Mouse (Mus musculus): ENCODE data around the gene Spag17. TPM values are rescaled to one million over a fixed set of nuclear protein-coding genes. Genes with fewer than 3 reads are reported as not detected.

Gene Spag17
- polyA plus RNA-seq, 1 experiment from 2014 or later = 0.13 TPM

- Histone ChIP-seq H3K9me3 (ENCODE audit: control insufficient read depth) (no peaks in the 10 kb centered on the region), H3K9ac (ENCODE audit: low read depth, low read length) (no peak overlapping the region), H3K4me3 (ENCODE audit: low read depth, low read length) (no peak overlapping the region), H3K27me3 (replicated peaks; ENCODE audit: control insufficient read depth, insufficient read depth, low read length) (no peaks in the 10 kb centered on the region), H3K4me2 (replicated peaks; ENCODE audit: low read depth) (no peak overlapping the region), H3K27ac (ENCODE audit: low read depth, low read length) (no peak overlapping the region), H3K36me3 (ENCODE audit: control insufficient read depth, insufficient read depth) (no peaks in the 10 kb centered on the region), H3K4me1 (replicated peaks; ENCODE audit: control insufficient read depth, insufficient read depth, low read length) (no peaks in the 10 kb centered on the region)
- no peak for TF ChIP-seq CTCF (IDR thresholded peaks at IDR 0.05; ENCODE audit: low read depth)
- WGBS = 68% methylated on average over 2 of the region's 2 CpGs
- no peak for ATAC-seq
These were observed 233.5 kb downstream of the Spag17 start for GRCm38 (mm10) chr3:100118681-100119080.

GRCm38 (mm10) chr3:100121961-100122360 is 236.8 kb downstream of the Spag17 start:
- WGBS = 55% methylated on average over 2 of the region's 2 CpGs
- no peaks in the 10 kb centered on the region for H3K9me3 ChIP-seq (ENCODE audit: control insufficient read depth)

GRCm38 (mm10) chr3:100122445-100122844 is 237.2 kb downstream of the Spag17 start:
- H3K27ac ChIP-seq (ENCODE audit: low read depth, low read length) = no peak overlapping the region
- ATAC-seq = no peak

More at GRCm38 (mm10) chr3:100121961-100122360, 236.8 kb downstream of the Spag17 start:
- no peaks in the 10 kb centered on the region for H3K36me3 ChIP-seq (ENCODE audit: control insufficient read depth, insufficient read depth)
- no peak overlapping the region for H3K9ac ChIP-seq (ENCODE audit: low read depth, low read length)
- H3K27ac ChIP-seq (ENCODE audit: low read depth, low read length) = no peak overlapping the region
- TF ChIP-seq CTCF (IDR thresholded peaks at IDR 0.05; ENCODE audit: low read depth) = no peak
- no peaks in the 10 kb centered on the region for H3K27me3 ChIP-seq (replicated peaks; ENCODE audit: control insufficient read depth, insufficient read depth, low read length)
- ATAC-seq = no peak
- H3K4me1 ChIP-seq (replicated peaks; ENCODE audit: control insufficient read depth, insufficient read depth, low read length) = no peaks in the 10 kb centered on the region
- H3K4me2 ChIP-seq (replicated peaks; ENCODE audit: low read depth) = no peak overlapping the region
- no peak overlapping the region for H3K4me3 ChIP-seq (ENCODE audit: low read depth, low read length)

GRCm38 (mm10) chr3:100160682-100161445 is 275.7 kb downstream of the Spag17 start:
- Histone ChIP-seq H3K4me3 (ENCODE audit: low read depth, low read length) (peak overlapping the region; percentile 70), H3K27me3 (replicated peaks; ENCODE audit: control insufficient read depth, insufficient read depth, low read length) (no peaks in the 10 kb centered on the region), H3K9ac (ENCODE audit: low read depth, low read length) (peak overlapping the region; percentile 83; the same call in 1 of the 2 replicates), H3K4me2 (replicated peaks; ENCODE audit: low read depth) (peak overlapping the region; percentile 90), H3K36me3 (ENCODE audit: control insufficient read depth, insufficient read depth) (peaks cover 25% of the 10 kb centered on the region), H3K4me1 (replicated peaks; ENCODE audit: control insufficient read depth, insufficient read depth, low read length) (peaks cover 4% of the 10 kb centered on the region; the same call in 1 of the 2 replicates), H3K27ac (ENCODE audit: low read depth, low read length) (no peak overlapping the region), H3K9me3 (ENCODE audit: control insufficient read depth) (no peaks in the 10 kb centered on the region)
- WGBS = 83% methylated on average over 15 of the region's 15 CpGs
- ATAC-seq = no peak
- TF ChIP-seq CTCF (IDR thresholded peaks at IDR 0.05; ENCODE audit: low read depth) = no peak

More at GRCm38 (mm10) chr3:100122445-100122844, 237.2 kb downstream of the Spag17 start:
- H3K27me3 ChIP-seq (replicated peaks; ENCODE audit: control insufficient read depth, insufficient read depth, low read length) = no peaks in the 10 kb centered on the region
- H3K36me3 ChIP-seq (ENCODE audit: control insufficient read depth, insufficient read depth) = no peaks in the 10 kb centered on the region
- peak; percentile 25; the same call in 1 of the 2 replicates for TF ChIP-seq CTCF (IDR thresholded peaks at IDR 0.05; ENCODE audit: low read depth)
- no peak overlapping the region for H3K4me3 ChIP-seq (ENCODE audit: low read depth, low read length)
- H3K9me3 ChIP-seq (ENCODE audit: control insufficient read depth) = no peaks in the 10 kb centered on the region
- H3K9ac ChIP-seq (ENCODE audit: low read depth, low read length) = no peak overlapping the region
- no peaks in the 10 kb centered on the region for H3K4me1 ChIP-seq (replicated peaks; ENCODE audit: control insufficient read depth, insufficient read depth, low read length)
- H3K4me2 ChIP-seq (replicated peaks; ENCODE audit: low read depth) = no peak overlapping the region
- 50% methylated on average over 1 of the region's 1 CpGs for WGBS

- Histone ChIP-seq H3K36me3 (ENCODE audit: control insufficient read depth, insufficient read depth) (peaks cover 17% of the 10 kb centered on the region), H3K9me3 (ENCODE audit: control insufficient read depth) (no peaks in the 10 kb centered on the region), H3K4me2 (replicated peaks; ENCODE audit: low read depth) (peak overlapping the region; percentile 90), H3K9ac (ENCODE audit: low read depth, low read length) (peak overlapping the region; percentile 83), H3K27ac (ENCODE audit: low read depth, low read length) (peak overlapping the region; percentile 94; the same call in 1 of the 2 replicates), H3K4me1 (replicated peaks; ENCODE audit: control insufficient read depth, insufficient read depth, low read length) (peaks cover 4% of the 10 kb centered on the region; the same call in 1 of the 2 replicates), H3K27me3 (replicated peaks; ENCODE audit: control insufficient read depth, insufficient read depth, low read length) (no peaks in the 10 kb centered on the region), H3K4me3 (ENCODE audit: low read depth, low read length) (peak overlapping the region; percentile 70)
- under 1% methylated on average over 35 of the region's 35 CpGs for WGBS
- TF ChIP-seq CTCF (IDR thresholded peaks at IDR 0.05; ENCODE audit: low read depth) = no peak
- ATAC-seq = no peak
These were observed 276.6 kb downstream of the Spag17 start for GRCm38 (mm10) chr3:100161665-100162314.
